Mouse (Mus musculus): Measurements from ENCODE around the gene Gtf2i. TPM values are rescaled to one million over a fixed set of nuclear protein-coding genes. Genes with fewer than 3 reads are reported as not detected.

The Gtf2i gene
- polyA plus RNA-seq, 1 experiment from 2014 or later, result 132 TPM

DNA sequence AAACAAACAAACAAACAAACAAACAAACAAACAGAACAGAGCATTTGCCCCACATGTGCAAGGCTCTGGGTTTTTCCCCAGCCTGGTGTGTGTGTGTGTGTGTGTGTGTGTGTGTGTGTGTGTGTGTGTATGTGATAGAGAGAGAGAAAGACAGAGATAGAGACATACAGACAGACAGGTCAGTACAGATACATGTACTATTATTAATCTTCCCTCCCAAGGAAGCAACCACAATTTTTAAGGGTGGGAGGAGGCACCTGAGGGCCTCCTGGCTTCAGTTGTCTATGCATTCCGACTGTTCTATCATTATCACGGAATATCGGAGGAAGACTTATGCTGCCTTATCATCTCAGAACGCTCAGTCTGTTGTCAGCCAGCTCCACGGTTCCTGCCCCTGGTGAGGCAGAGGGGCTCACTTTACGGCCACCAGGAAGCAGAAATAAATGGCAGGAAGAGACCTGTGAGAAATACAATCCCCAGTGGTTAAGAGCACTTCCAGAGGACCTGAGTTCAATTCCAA, 14.0 kb upstream of the Gtf2i start:
- ATAC-seq (replicated peaks; ENCODE audit: extremely low read depth, insufficient read depth, low FRiP score), result no peak
- Histone ChIP-seq H3K4me1 (ENCODE audit: control insufficient read depth, insufficient read depth, low read length) (peaks cover 9% of the 10 kb centered on the region), H3K27ac (ENCODE audit: low read length) (no peak overlapping the region), H3K36me3 (ENCODE audit: control insufficient read depth, insufficient read depth) (no peaks in the 10 kb centered on the region), H3K9ac (ENCODE audit: low read length) (no peak overlapping the region), H3K9me3 (replicated peaks; ENCODE audit: control insufficient read depth, low read length) (no peaks in the 10 kb centered on the region), H3K4me2 (ENCODE audit: low read depth, low read length) (no peak overlapping the region), H3K27me3 (ENCODE audit: control insufficient read depth, insufficient read depth, low read length) (no peaks in the 10 kb centered on the region), H3K4me3 (ENCODE audit: low read length) (no peak overlapping the region)
- 61% methylated on average over 6 of the region's 6 CpGs for WGBS

DNA sequence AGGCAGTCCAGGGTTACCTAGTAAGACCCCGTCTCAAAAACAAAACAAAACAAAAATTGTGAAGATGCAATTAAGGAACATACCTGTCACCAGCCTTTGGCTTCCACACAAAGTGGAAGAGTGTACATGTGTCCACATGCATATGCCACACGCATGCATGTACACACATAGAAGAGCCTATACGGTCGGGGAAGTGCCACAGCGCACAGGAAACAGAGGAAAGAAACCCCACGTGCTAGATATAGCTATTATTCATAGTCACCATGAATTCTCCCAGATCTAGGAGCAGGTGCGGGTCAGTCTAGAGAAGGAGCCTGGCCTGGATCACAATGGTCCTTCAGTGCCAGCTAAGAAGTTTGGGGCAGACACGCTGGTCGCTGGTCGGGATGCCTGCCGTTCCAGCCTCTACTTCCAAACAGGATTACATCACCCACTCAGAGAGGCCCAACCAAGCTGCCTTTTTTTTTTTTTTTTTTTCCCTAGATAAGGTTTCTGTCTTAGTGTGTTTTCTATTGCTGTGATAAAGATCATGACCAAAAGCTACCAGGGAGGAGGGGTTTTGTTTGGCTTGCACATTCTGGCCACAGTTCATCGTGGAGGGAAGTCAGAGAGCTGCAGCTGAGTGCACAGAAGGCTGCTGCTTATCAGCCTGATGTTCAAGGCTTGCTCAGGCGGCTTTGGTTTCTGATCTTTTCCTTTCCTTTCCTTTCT, 11.5 kb upstream of the Gtf2i start:
- H3K9ac ChIP-seq (ENCODE audit: low read length), result no peak overlapping the region; the same call in 1 of the 2 replicates
- ATAC-seq (replicated peaks; ENCODE audit: extremely low read depth, insufficient read depth, low FRiP score), result no peak
- WGBS, result 41% methylated on average over 13 of the region's 13 CpGs
- H3K36me3 ChIP-seq (ENCODE audit: control insufficient read depth, insufficient read depth), result no peaks in the 10 kb centered on the region
- H3K4me3 ChIP-seq (ENCODE audit: low read length), result no peak overlapping the region
- H3K4me2 ChIP-seq (ENCODE audit: low read depth, low read length), result no peak overlapping the region
- H3K9me3 ChIP-seq (replicated peaks; ENCODE audit: control insufficient read depth, low read length), result no peaks in the 10 kb centered on the region
- H3K27me3 ChIP-seq (ENCODE audit: control insufficient read depth, insufficient read depth, low read length), result no peaks in the 10 kb centered on the region
- H3K4me1 ChIP-seq (ENCODE audit: control insufficient read depth, insufficient read depth, low read length), result peaks cover 9% of the 10 kb centered on the region
- H3K27ac ChIP-seq (ENCODE audit: low read length), result peak overlapping the region; percentile 21

DNA sequence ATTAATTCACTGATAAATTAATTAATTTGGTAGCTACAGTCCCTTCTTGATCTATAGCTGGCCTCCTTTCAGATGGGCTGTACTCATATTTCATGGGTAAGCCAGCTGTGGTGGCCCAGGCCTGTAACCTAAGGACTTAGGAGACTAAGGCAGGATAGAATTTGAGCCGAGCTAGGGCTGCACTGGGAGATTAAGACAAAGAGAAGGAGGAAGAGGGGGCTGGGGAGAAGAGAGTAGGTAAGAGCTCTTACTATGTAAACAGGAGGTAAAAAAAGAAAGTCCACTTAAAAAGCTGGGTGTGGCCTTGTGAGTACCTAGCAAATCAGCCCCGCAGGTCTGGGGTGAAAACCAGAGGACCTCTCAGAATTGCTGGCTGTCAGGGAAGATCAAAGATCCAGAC, 9.3 kb upstream of the Gtf2i start:
- no peaks in the 10 kb centered on the region for H3K27me3 ChIP-seq (ENCODE audit: control insufficient read depth, insufficient read depth, low read length)
- WGBS, result 21% methylated on average over 2 of the region's 2 CpGs
- H3K4me2 ChIP-seq (ENCODE audit: low read depth, low read length), result no peak overlapping the region
- H3K27ac ChIP-seq (ENCODE audit: low read length), result 0 out of 2 replicates have a peak overlapping the region, but pooled peaks have one; percentile 24
- no peaks in the 10 kb centered on the region for H3K36me3 ChIP-seq (ENCODE audit: control insufficient read depth, insufficient read depth)
- no peaks in the 10 kb centered on the region for H3K9me3 ChIP-seq (replicated peaks; ENCODE audit: control insufficient read depth, low read length)
- ATAC-seq (replicated peaks; ENCODE audit: extremely low read depth, insufficient read depth, low FRiP score), result no peak
- H3K4me1 ChIP-seq (ENCODE audit: control insufficient read depth, insufficient read depth, low read length), result peaks cover 9% of the 10 kb centered on the region
- H3K9ac ChIP-seq (ENCODE audit: low read length), result no peak overlapping the region; the same call in 1 of the 2 replicates
- H3K4me3 ChIP-seq (ENCODE audit: low read length), result no peak overlapping the region

DNA sequence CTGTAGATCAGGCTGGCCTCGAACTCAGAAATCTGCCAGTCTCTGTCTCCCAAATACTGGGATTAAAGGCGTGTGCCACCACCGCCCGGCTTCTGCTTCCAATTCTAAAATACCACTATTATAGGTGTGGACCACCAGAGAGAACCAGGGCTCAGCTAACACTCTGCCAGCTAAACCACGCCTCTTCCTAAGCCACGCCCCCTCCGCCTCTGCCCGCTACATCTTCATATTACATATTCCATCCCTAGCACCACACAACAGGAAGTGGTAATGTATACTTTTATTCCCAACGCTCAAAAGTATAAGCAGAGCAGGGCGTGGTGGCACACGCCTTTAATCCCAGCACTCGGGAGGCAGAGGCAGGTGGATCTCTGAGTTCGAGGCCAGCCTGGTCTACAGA, 8.8 kb upstream of the Gtf2i start:
- Histone ChIP-seq H3K9me3 (replicated peaks; ENCODE audit: control insufficient read depth, low read length) (no peaks in the 10 kb centered on the region), H3K27me3 (ENCODE audit: control insufficient read depth, insufficient read depth, low read length) (no peaks in the 10 kb centered on the region), H3K36me3 (ENCODE audit: control insufficient read depth, insufficient read depth) (no peaks in the 10 kb centered on the region), H3K4me2 (ENCODE audit: low read depth, low read length) (no peak overlapping the region), H3K4me3 (ENCODE audit: low read length) (no peak overlapping the region), H3K9ac (ENCODE audit: low read length) (no peak overlapping the region), H3K4me1 (ENCODE audit: control insufficient read depth, insufficient read depth, low read length) (peaks cover 9% of the 10 kb centered on the region), H3K27ac (ENCODE audit: low read length) (no peak overlapping the region)
- ATAC-seq (replicated peaks; ENCODE audit: extremely low read depth, insufficient read depth, low FRiP score), result no peak
- WGBS, result 88% methylated on average over 13 of the region's 13 CpGs

DNA sequence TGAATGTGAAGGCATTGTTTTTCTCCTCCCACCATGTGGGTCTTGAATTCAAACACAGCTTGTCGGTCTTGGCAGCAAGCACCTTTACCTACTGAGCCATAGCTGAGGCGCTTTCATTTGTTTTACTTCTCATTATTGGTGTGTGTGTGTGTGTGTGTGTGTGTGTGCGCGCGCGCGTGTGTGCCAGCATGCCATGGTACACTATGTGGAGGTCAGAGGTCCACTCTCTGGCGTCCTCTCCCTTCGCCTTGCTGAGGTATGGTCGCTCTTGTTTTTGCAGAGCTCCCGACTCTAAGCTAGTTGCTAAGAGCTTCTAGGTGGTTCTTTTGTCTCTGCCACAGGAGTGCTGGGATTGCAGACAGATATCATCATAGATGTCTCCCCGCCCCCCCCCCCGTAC, 7.8 kb upstream of the Gtf2i start:
- Histone ChIP-seq H3K4me2 (ENCODE audit: low read depth, low read length) (no peak overlapping the region), H3K9ac (ENCODE audit: low read length) (no peak overlapping the region), H3K36me3 (ENCODE audit: control insufficient read depth, insufficient read depth) (no peaks in the 10 kb centered on the region), H3K4me3 (ENCODE audit: low read length) (no peak overlapping the region), H3K9me3 (replicated peaks; ENCODE audit: control insufficient read depth, low read length) (no peaks in the 10 kb centered on the region), H3K27me3 (ENCODE audit: control insufficient read depth, insufficient read depth, low read length) (no peaks in the 10 kb centered on the region), H3K4me1 (ENCODE audit: control insufficient read depth, insufficient read depth, low read length) (peaks cover 9% of the 10 kb centered on the region), H3K27ac (ENCODE audit: low read length) (no peak overlapping the region)
- ATAC-seq (replicated peaks; ENCODE audit: extremely low read depth, insufficient read depth, low FRiP score), result no peak
- 80% methylated on average over 13 of the region's 13 CpGs for WGBS

DNA sequence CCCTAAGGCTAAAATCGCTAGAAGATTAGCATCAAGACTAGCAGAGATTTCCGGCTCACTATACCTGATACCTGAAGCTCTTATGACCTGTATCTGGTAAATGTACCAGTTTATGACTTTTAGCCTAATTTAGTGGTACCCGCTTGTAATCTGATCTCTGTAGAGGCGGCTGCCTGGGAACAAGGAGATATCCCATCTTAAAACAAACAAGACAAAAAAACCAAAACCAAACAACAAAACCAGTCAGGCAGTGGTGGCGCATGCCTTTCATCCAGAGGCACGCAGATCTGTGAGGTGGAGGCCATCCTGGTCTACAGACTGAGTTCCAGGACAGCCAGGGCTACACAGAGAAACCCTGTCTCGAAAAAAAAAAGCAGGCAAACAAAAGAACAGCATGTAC, 7.1 kb upstream of the Gtf2i start:
- H3K9me3 ChIP-seq (replicated peaks; ENCODE audit: control insufficient read depth, low read length), result no peaks in the 10 kb centered on the region
- ATAC-seq (replicated peaks; ENCODE audit: extremely low read depth, insufficient read depth, low FRiP score), result no peak
- no peak overlapping the region for H3K27ac ChIP-seq (ENCODE audit: low read length)
- no peaks in the 10 kb centered on the region for H3K36me3 ChIP-seq (ENCODE audit: control insufficient read depth, insufficient read depth)
- H3K4me3 ChIP-seq (ENCODE audit: low read length), result no peak overlapping the region
- H3K27me3 ChIP-seq (ENCODE audit: control insufficient read depth, insufficient read depth, low read length), result no peaks in the 10 kb centered on the region
- peaks cover 10% of the 10 kb centered on the region for H3K4me1 ChIP-seq (ENCODE audit: control insufficient read depth, insufficient read depth, low read length)
- no peak overlapping the region for H3K4me2 ChIP-seq (ENCODE audit: low read depth, low read length)
- WGBS, result 78% methylated on average over 7 of the region's 7 CpGs
- H3K9ac ChIP-seq (ENCODE audit: low read length), result no peak overlapping the region

DNA sequence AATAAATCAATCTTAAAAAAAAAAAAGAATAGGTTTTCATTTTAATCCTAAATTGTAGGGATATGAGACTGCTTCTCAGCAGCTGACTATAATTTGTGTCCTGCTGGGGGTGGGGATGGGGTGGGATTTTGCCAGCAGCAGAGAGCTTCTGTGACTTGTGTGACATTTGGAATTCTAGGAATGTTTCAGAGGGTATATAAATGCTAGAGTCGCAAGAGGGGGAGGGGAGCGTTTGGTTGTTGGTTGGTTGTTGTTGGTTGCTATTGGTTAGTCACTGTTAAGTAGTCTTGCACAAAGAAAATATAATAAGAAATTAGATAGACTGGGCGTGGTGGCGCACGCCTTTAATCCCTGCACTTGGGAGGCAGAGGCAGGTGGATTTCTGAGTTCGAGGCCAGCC, 4.3 kb upstream of the Gtf2i start:
- 73% methylated on average over 6 of the region's 6 CpGs for WGBS
- Histone ChIP-seq H3K4me3 (ENCODE audit: low read length) (no peak overlapping the region), H3K4me1 (ENCODE audit: control insufficient read depth, insufficient read depth, low read length) (peaks cover 11% of the 10 kb centered on the region), H3K27me3 (ENCODE audit: control insufficient read depth, insufficient read depth, low read length) (no peaks in the 10 kb centered on the region), H3K9ac (ENCODE audit: low read length) (no peak overlapping the region), H3K27ac (ENCODE audit: low read length) (no peak overlapping the region), H3K4me2 (ENCODE audit: low read depth, low read length) (no peak overlapping the region), H3K9me3 (replicated peaks; ENCODE audit: control insufficient read depth, low read length) (no peaks in the 10 kb centered on the region), H3K36me3 (ENCODE audit: control insufficient read depth, insufficient read depth) (no peaks in the 10 kb centered on the region)
- no peak for ATAC-seq (replicated peaks; ENCODE audit: extremely low read depth, insufficient read depth, low FRiP score)

DNA sequence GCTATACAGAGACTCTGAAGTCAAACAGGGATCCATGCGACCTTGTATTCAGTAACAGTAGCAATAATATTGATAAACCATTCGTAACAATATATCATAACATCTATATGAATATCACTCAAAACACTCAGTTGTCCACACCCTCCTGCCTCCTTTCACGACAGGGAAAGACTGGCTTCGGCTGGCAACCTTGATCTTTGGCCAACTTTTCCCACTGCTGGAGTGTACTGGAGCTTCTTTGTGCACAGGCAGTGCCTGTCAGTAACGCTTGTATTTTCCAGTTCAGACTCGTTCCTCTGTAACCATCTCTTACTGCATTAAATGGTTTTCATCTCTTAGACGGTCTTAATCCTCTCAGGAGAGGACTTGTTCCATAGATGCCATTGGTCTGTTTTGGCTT, 2.2 kb upstream of the Gtf2i start:
- Histone ChIP-seq H3K4me1 (ENCODE audit: control insufficient read depth, insufficient read depth, low read length) (peaks cover 21% of the 10 kb centered on the region), H3K4me3 (ENCODE audit: low read length) (no peak overlapping the region), H3K4me2 (ENCODE audit: low read depth, low read length) (no peak overlapping the region), H3K36me3 (ENCODE audit: control insufficient read depth, insufficient read depth) (no peaks in the 10 kb centered on the region), H3K27me3 (ENCODE audit: control insufficient read depth, insufficient read depth, low read length) (no peaks in the 10 kb centered on the region), H3K9me3 (replicated peaks; ENCODE audit: control insufficient read depth, low read length) (no peaks in the 10 kb centered on the region), H3K27ac (ENCODE audit: low read length) (peak overlapping the region; percentile 97), H3K9ac (ENCODE audit: low read length) (no peak overlapping the region)
- 46% methylated on average over 7 of the region's 7 CpGs for WGBS
- ATAC-seq (replicated peaks; ENCODE audit: extremely low read depth, insufficient read depth, low FRiP score), result no peak

DNA sequence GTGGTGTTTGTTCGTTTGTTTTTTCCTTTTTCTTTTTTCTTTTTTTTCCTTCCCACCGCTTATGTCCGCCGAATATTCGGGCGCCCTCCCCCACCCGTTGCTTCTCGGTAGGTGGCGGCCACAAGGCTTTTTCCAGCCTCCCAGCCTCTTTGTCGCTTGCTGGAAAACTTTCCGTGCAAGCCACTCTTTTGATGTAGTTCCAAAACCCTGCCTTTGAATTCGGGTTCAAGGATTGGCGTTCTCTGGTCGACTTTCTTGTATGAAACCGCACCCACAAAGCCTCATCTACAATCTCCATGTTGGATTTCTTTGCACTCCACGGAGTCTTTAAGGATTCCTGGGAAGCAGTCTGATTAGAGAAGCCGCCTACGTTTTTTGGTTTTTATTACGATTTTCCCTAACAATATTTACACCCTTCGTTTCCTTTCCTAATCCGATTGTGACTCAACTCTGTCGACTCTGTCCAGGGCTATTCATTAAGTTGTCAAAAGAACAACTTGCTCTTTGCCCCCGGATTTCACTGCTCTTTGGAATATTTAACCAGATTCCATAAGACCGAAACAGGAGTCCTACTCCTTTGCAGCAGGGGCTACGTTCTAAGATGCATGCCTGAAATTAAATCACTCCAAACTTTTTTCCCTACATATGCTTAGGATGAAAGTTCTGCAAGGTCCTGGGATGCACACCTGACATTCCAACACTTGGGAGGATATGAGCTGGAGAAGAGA, 1.2 kb upstream of the Gtf2i start:
- H3K36me3 ChIP-seq (ENCODE audit: control insufficient read depth, insufficient read depth), result peaks cover 5% of the 10 kb centered on the region
- peak overlapping the region; percentile 94 for H3K4me3 ChIP-seq (ENCODE audit: low read length)
- no peaks in the 10 kb centered on the region for H3K27me3 ChIP-seq (ENCODE audit: control insufficient read depth, insufficient read depth, low read length)
- H3K4me1 ChIP-seq (ENCODE audit: control insufficient read depth, insufficient read depth, low read length), result peaks cover 30% of the 10 kb centered on the region
- no peak for ATAC-seq (replicated peaks; ENCODE audit: extremely low read depth, insufficient read depth, low FRiP score)
- H3K9ac ChIP-seq (ENCODE audit: low read length), result peak overlapping the region; percentile 85
- WGBS, result 2% methylated on average over 25 of the region's 25 CpGs
- H3K4me2 ChIP-seq (ENCODE audit: low read depth, low read length), result peak overlapping the region; percentile 80
- H3K9me3 ChIP-seq (replicated peaks; ENCODE audit: control insufficient read depth, low read length), result no peaks in the 10 kb centered on the region
- H3K27ac ChIP-seq (ENCODE audit: low read length), result peak overlapping the region; percentile 97

Measured in heart, embryonic 16.5 days (tissue).